Mouse (Mus musculus): ENCODE data around the gene Adap1.

Adap1 gene

DNA sequence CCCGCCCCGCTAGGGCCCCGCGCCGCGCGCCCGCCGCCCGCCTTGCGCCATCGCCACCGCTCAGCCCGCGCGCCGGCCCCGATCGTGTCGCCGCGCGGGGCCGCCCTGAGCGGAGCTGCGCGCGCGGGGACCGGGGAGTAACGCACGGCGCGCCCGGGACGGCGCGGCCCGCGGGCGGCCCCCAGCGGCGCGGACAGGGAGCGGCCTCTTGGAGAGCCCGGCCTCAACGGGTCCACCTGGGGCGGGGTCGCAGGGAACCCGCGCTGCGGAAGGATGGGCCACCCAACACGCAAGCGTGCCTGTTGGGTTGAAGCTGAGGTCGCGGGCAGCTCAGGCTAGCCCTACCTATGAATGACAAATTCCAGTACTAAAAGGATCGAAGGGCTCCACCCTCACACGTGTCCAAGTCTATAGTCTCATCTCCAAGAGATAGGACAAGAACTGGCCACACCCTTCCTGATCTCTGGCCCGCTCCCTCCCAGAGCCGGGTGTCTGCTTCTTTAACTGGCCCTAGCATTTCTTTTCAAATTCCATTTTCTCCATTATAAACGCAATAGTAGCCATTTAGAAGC is at the start of gene Adap1:
Gene Adap1 (minus strand): TSS at position 228 of the 572 bp plus-strand sequence.
- peak; percentile 70 for DNase-seq

GRCm38 (mm10) chr5:139374841-139375240 is 49.4 kb upstream of the Adap1 start:
- no peak for DNase-seq

- no peak for DNase-seq
Measured at GRCm38 (mm10) chr5:139373889-139374444, 48.5 kb upstream of the Adap1 start.

- DNase-seq: no peak
Measured at GRCm38 (mm10) chr5:139373126-139373525, 47.7 kb upstream of the Adap1 start.

- peak; percentile 87 for DNase-seq
Measured at GRCm38 (mm10) chr5:139371631-139372401, 46.4 kb upstream of the Adap1 start.

GRCm38 (mm10) chr5:139371118-139371517 is 45.7 kb upstream of the Adap1 start:
- DNase-seq: no peak

DNA sequence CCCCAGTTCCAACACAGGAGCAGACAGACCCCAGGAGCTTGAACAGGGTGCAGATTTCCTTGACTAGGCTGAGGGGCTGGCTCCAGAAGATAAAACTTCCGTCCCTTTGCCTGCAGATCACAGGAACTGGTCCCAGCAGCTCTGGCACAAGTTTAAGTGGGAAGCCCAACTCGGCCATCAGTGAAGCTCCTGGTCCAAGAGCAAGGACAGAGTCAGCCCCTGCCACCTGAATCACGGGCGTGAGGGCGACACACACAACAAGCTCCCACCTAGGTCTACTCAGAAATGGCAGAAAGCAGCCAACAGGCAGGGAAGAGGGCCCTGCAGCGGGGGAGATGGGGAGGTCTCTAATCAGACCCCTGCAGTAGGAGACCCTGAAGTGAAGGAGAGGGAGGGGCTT is 44.9 kb upstream of the Adap1 start:
- DNase-seq: no peak

DNA sequence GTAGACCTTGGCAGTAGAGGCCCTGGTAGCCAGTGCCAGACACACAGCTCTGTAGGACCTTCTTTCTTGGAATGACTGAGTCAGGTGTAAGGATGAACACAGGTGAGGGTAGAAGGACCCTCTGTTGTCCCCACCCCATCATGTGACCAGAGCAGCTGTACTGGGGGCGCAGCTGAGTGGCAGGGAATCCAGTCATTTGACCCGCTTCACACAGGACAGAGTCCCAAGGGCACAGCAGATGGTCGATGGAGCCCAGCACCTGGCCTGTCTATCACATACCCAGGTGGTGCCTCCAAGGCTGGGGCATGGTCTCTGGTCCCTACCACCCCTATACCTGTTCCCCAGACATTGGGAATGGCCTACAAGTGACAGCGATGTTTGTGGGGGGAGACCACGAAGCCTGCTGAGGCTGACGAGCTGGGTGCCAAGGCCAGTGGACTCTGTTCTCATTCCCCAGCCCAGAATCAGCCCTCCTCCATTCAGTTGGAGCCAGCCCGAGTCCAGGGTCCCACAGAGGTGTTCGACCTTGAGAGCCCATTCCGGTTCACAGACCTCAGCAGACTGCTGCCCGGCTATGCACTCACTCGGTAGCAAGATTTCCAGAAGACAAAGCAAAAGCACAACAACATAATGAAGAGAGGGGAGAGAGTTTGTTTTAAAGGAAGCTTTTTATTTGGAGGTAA is 43.4 kb upstream of the Adap1 start:
- DNase-seq: no peak

DNA sequence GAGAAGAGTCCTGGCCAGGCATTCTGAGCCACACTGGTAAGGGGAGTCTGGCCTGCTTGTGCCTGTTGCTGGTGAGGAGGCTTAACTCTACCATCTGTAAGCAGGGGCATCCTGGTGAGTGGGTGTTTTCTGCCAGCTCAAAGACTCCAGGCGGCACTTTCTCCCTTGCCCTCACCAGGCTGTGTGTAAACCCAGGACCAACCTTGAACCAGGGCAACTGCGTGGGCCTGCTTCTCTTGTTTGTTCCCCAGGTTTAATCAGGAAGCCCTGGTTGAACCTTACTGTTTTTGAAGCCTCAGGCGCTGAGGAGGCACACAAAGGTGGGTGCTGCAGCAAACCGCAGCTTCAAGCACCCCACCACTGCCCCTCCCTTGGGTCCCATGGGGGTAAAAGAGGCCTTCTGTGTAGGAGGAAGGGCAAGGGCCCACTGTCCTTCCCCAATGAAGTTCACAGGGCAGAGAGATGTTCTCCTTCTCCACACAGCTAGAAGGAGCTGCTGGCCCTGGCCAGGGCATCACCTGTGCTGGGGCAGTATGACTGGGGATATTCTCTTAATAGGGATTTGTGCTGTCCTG is 42.5 kb upstream of the Adap1 start:
- DNase-seq: no peak

- no peak for DNase-seq
Measured at GRCm38 (mm10) chr5:139366484-139366883, 41.1 kb upstream of the Adap1 start.

- no peak for DNase-seq
Measured at GRCm38 (mm10) chr5:139365827-139366226, 40.4 kb upstream of the Adap1 start.

DNA sequence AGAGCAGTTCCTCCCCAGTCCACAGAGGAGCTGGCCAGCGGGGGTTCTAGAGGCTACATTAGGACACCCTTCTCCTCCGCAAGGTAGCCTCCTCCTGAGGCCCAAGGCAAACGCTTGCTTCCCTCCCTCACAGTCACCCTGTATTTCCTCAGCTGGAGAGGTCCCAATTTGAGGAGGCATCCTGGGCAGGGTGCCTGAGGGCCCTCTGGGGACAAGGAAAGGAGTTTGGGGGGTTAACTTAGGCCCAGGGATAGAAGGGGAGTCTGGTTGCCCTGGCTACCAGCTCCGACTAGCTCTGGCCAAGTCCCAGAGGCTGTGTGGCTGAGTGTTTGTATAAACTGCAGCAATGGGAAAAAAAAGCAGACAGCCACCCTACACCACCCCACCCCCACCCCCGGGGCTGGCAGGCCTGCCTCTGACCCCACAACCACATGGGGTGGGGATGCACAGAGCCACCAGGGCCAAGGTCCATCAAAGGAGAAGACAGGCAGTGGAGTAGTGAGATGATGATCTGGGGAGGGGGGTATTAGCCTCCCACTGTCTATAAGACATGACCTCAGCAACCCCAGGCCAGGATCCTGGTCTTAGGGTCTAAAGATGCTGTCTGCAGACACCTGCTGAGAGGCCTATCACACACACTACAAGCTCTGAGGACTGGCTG is 39.6 kb upstream of the Adap1 start:
- DNase-seq: no peak

DNA sequence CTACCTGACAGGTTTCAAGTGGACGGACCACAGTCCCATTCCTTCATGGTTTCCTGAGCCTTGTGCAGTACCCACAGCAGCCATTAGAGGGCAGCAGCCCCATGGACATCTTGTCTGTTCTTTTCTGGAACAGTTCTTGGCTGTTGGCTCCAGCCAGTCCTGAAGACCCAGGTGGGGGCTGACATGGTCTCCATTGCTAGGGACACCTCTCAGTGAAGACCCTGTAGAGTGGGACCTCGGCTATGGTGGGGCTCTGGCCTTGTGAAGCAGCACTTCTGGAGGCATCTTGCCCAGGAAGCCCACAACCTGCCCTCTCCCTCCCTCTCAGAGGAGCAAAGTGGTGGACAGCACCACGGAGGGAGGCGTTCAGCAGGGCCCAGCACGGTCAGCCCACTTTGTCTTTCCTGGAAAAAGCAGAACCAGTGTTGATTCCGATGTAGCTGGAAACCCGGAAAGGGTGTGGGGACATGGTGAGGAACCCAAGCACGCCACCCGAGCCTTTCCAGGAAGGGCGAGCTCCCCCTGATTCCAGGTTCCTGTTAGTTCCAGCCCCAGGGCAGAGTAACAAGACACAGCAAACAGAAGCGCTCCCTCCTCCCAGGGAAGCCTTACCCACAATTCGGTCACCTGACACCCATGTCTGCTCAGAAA is 39.0 kb upstream of the Adap1 start:
- DNase-seq: peak; percentile 87

DNA sequence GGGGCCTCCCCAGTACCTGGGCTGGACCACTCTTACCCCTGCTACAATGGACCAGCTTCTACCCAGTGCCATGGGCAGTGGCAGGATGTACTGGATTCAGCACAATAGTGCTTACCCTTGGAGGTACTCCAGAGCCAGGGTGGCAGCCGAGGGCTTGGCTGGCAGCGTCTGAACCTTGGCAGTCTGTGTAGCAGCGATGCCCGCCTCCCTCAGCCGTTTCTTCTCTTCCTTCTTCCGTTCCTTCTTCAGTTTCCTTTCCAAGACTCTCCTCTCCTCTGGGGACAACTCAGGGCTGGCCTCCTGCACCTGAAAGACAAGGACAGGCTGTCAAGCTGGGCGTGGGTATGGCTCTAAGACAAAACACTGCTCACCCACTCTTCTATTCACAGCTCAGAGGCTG is 38.4 kb upstream of the Adap1 start:
- DNase-seq: no peak

DNA sequence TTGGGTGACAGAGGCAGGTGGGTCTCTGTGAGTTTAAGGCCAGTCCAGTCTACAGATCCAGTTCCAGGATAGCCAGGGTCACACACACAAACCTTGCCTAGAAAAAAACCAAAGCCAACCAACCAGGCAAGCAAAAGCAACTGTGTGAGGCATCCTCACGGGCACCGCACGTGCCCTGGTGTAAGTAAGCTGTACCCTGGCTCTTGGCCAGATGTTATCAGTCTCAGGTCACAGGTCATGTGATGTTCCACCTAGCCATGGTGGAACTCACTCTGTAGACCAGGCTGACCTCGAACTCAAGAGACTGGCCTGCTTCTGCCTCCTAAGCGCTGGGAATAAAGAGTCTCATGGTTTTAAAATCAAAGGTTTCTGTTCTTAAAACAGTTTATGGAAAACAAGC is 33.8 kb upstream of the Adap1 start:
- no peak for DNase-seq

- DNase-seq: peak; percentile 60
Measured at GRCm38 (mm10) chr5:139358653-139359052, 33.2 kb upstream of the Adap1 start.

GRCm38 (mm10) chr5:139355235-139355772 is 29.9 kb upstream of the Adap1 start:
- DNase-seq: peak; percentile 81

DNA sequence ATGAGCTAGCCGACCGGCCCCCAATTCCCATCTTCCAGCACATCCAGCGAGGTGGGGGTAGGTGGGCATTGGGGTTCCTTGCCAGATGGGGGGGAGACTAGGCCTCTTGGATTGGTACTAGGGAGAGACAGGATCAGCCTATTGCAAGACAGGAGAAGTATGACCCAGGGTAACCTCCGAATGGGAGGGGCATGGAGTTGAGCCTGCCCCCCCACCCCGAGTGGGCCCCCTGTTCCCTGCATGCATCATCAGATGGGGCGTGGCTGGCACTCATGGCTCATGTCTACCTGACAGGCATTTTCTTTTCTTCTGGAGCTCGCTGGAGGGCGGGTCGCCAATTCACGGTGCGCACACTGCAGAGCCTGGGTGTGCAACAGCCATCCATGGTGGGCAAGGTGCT is 28.5 kb upstream of the Adap1 start:
- no peak for DNase-seq

DNA sequence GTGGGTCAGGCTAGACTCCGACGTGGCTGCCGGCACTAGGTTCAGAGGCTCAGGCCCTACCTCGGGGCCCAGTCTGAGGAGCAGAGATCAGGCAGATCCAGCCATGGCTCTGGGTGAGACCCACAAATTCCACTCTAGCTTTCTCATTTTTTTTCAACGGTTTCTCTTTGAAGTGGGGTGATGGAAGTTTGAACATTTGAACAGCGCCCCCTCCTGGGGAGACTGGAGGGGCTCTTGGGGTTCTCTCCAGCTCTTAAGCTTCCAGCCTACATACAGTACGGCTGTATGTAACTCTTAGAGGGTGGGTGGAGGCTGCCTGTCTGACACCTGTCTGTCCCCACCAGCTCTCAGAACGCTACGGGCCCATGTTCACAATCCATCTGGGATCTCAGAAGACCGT is 28.1 kb upstream of the Adap1 start:
- DNase-seq: peak; percentile 77

- DNase-seq: no peak
Measured at GRCm38 (mm10) chr5:139352317-139352716, 26.9 kb upstream of the Adap1 start, which contains the start of gene Cyp2w1. Gene Cyp2w1 (plus strand): TSS chr5:139352617.

- DNase-seq: peak; percentile 72
Measured at GRCm38 (mm10) chr5:139351628-139352027, 26.2 kb upstream of the Adap1 start.

GRCm38 (mm10) chr5:139351134-139351533 is 25.7 kb upstream of the Adap1 start, which contains the start of gene Cox19:
Gene Cox19 (minus strand): TSS chr5:139351418.
- DNase-seq: no peak

Measured in thymus, postnatal 14 days (tissue).